In the genomic region with DNA sequence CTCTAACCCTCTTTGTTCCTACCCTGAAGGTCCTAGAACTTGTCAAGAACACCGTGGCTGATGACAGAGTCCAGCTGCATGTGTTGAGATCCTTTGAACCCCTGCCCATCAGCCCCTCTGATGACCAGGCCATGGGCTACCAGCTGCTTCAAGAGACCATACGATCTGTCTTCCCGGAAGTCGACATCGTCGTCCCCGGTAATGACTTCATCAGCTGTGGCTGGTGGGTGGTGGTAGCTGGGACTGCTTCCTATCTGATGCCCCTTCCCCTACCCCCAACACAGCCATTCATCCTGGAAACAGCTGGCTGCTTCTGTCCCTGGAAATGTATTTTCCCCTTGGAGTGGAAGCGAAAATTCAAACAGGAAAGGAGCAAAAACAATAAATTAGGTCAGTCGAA, we compare ENCODE assay signal across 25 mouse cellular contexts. TPM values are rescaled to one million over a fixed set of nuclear protein-coding genes. Genes with fewer than 3 reads are reported as not detected.
"Had no signal": no experiment of that assay in that cellular context is flagged by ENCODE, and none has a peak within 500 bp of the region (broad histone marks: within the 10 kb centered on the region; RNA-seq: fewer than 3 reads in every experiment).

No protein-coding gene starts in this region.

- H3K4me2 ChIP-seq: forebrain, embryonic 15.5 days; heart, embryonic 11.5 days; heart, embryonic 13.5 days; heart, embryonic 15.5 days; hindbrain, embryonic 13.5 days; hindbrain, embryonic 15.5 days; kidney, embryonic 15.5 days; limb, embryonic 13.5 days; limb, embryonic 15.5 days had no signal

- H3K4me3 ChIP-seq: forebrain, embryonic 15.5 days; heart, embryonic 13.5 days; heart, embryonic 15.5 days; hindbrain, embryonic 13.5 days; hindbrain, embryonic 15.5 days; kidney, embryonic 15.5 days; limb, embryonic 13.5 days; limb, embryonic 15.5 days had no signal

- H3K4me1 ChIP-seq: hindbrain, embryonic 13.5 days; hindbrain, embryonic 15.5 days; kidney, embryonic 15.5 days; limb, embryonic 13.5 days; limb, embryonic 15.5 days had no signal

- DNase-seq: forebrain, postnatal 0 days; gastrocnemius, postnatal 14 days; gastrocnemius, postnatal 36 days; heart, adult 18-20 months; kidney, adult 11 months; kidney, adult 2 months; kidney, adult 9 months; kidney, postnatal 14 days; kidney, postnatal 36 days; layer of hippocampus, adult 9-11 months; layer of hippocampus, postnatal 36 days; left cerebral cortex, postnatal 4 days had no signal

- H3K36me3 ChIP-seq: forebrain, embryonic 15.5 days; heart, embryonic 13.5 days; heart, embryonic 15.5 days; hindbrain, embryonic 13.5 days; hindbrain, embryonic 15.5 days; kidney, embryonic 15.5 days; limb, embryonic 13.5 days; limb, embryonic 15.5 days had no signal

- H3K27me3 ChIP-seq: forebrain, embryonic 15.5 days; heart, embryonic 15.5 days; hindbrain, embryonic 13.5 days; hindbrain, embryonic 15.5 days; kidney, embryonic 15.5 days; limb, embryonic 13.5 days; limb, embryonic 15.5 days had no signal

- H3K9me3 ChIP-seq: forebrain, embryonic 15.5 days; heart, embryonic 13.5 days; heart, embryonic 15.5 days; hindbrain, embryonic 13.5 days; hindbrain, embryonic 15.5 days; kidney, embryonic 15.5 days; limb, embryonic 13.5 days; limb, embryonic 15.5 days had no signal

- H3K9ac ChIP-seq: forebrain, embryonic 15.5 days; forebrain, postnatal 0 days; heart, embryonic 13.5 days; heart, embryonic 15.5 days; hindbrain, embryonic 13.5 days; hindbrain, embryonic 15.5 days; kidney, embryonic 15.5 days; limb, embryonic 13.5 days; limb, embryonic 15.5 days had no signal

- H3K27ac ChIP-seq: forebrain, embryonic 15.5 days; heart, embryonic 13.5 days; heart, embryonic 15.5 days; hindbrain, embryonic 13.5 days; hindbrain, embryonic 15.5 days; hindbrain, postnatal 0 days; kidney, embryonic 15.5 days; kidney, postnatal 0 days; limb, embryonic 13.5 days; limb, embryonic 15.5 days had no signal

- ATAC-seq: forebrain, embryonic 15.5 days; forebrain, postnatal 0 days; hindbrain, postnatal 0 days; intestine, embryonic 16.5 days had no signal

RNA-seq across cellular contexts. Expression of a gene that starts 14.8 kb away (rescaled TPM):
- total RNA-seq: hematopoietic stem cell, adult 5-6 weeks had no signal
